Mouse (Mus musculus): ENCODE data around the gene Asb13. TPM values are rescaled to one million over a fixed set of nuclear protein-coding genes. Genes with fewer than 3 reads are reported as not detected.
A peak's percentile ranks its signal among the peaks of the same experiment; 100 is the strongest.

The Asb13 gene
- polyA plus RNA-seq (2012; rRNA removed) = 39.4 and 41.2 TPM in 2 replicates

DNA sequence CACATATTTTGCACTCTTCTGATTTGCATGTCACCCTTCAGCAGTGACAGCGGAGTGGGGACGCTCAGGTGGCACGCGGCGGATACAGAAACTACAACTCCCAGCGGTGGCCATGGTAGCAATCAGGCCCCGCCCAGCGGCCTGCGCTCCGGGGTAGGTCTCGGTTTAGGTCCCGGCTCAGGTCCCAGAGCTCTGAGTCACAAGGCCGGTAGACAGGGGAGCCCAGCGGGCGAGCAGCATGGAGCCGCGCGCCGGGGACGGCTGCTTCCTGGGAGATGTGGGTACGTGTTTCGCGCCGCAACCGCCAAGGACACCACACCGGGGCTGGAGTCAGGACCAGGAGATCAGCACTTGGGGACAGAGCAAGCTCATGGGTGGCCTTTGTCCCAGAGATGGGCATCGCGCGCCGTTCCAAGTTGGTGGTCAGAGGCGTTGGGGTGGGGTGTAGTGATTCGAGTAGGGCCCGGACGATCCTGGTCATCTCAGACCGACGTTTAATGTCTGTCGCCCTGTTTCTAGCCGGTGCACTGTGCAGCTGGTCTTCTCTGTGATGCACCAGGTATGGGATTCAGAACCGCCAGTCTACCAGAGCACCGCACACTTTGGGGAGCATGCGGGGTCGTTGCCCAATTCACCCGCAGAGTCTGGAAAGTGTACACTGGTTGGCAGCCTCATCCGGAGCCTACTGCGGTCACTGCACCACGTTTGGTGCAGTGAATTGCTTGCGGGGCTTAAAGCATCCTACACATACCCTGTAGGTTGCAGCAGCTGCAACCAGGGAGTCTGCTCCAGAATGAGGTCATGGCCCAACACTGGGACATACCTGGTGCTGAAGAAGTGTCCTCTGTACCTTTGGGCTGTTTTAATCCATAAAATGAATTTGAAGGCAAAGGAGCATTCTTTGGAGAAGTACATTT is at the start of gene Asb13:
Gene Asb13 (plus strand): TSS at position 138 of the 917 bp plus-strand sequence.
- peak within 1 kb of the TSS; percentile 97 for H3K4me3 ChIP-seq (ENCODE audit: insufficient read depth, low read length)
- TF ChIP-seq POLR2A (IDR thresholded peaks at IDR 0.05; ENCODE audit: extremely low read depth, insufficient read depth, low read length) (peak; percentile 64), CTCF (IDR thresholded peaks at IDR 0.05; ENCODE audit: extremely low read depth, insufficient read depth, low read length) (no peak)

GRCm38 (mm10) chr13:3590789-3591188 is 43.0 kb upstream of the Asb13 start:
- no peaks in the 10 kb centered on the region for H3K4me1 ChIP-seq (ENCODE audit: control insufficient read depth, insufficient read depth, low read length)
- TF ChIP-seq POLR2A (IDR thresholded peaks at IDR 0.05; ENCODE audit: extremely low read depth, insufficient read depth, low read length) (no peak), CTCF (IDR thresholded peaks at IDR 0.05; ENCODE audit: extremely low read depth, insufficient read depth, low read length) (peak; percentile 34; the same call in 1 of the 2 replicates)
- no peak overlapping the region for H3K4me3 ChIP-seq (ENCODE audit: insufficient read depth, low read length)
- H3K27ac ChIP-seq (ENCODE audit: insufficient read depth, low read length) = no peak overlapping the region

More for the DNA sequence above, at the start of gene Asb13:
- no peaks in the 10 kb centered on the region; the same call in 1 of the 2 replicates for H3K4me1 ChIP-seq (ENCODE audit: control insufficient read depth, insufficient read depth, low read length)
- peak within 1 kb of the TSS; percentile 68 for H3K27ac ChIP-seq (ENCODE audit: insufficient read depth, low read length)

DNA sequence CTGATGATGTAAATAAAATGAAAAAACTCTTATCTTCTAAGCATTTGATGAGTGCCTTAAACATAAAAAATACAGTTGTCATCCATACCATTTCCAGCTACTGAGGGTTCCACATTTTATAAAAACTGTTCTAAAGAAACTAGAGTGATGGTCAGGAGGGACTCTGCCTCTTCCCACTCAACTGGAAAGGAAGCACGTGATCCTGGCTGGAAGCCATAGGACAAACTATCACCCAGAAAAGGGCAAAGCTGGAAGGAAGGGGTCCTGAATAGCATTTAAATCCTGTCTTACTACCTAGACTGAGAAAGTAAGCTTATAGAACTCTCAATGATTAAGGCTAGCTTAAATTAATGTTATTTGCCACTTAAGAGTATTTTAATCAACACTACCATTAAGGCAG is 39.5 kb upstream of the Asb13 start:
- no peak overlapping the region for H3K27ac ChIP-seq (ENCODE audit: insufficient read depth, low read length)
- no peak overlapping the region for H3K4me3 ChIP-seq (ENCODE audit: insufficient read depth, low read length)
- TF ChIP-seq CTCF (IDR thresholded peaks at IDR 0.05; ENCODE audit: extremely low read depth, insufficient read depth, low read length) (no peak), POLR2A (IDR thresholded peaks at IDR 0.05; ENCODE audit: extremely low read depth, insufficient read depth, low read length) (no peak)
- no peaks in the 10 kb centered on the region for H3K4me1 ChIP-seq (ENCODE audit: control insufficient read depth, insufficient read depth, low read length)

DNA sequence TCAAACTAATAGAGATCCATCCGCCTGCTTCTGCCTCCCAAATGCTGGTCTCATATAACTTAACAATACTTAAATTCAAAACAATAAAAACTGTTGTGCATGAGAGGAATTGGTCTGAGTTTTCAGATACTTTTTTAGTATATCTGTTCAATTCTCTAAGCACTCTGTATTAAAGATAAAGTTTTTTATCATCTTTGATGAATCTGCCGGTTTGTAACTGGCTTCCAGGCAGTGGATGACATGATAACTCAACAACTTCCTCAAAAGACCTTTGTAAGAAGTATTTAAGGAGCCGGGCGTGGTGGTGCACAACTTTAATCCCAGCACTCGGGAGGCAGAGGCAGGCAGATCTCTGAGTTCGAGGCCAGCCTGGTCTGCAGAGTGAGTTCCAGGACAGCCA is 37.6 kb upstream of the Asb13 start:
- Histone ChIP-seq H3K4me3 (ENCODE audit: insufficient read depth, low read length) (no peak overlapping the region), H3K27ac (ENCODE audit: insufficient read depth, low read length) (no peak overlapping the region), H3K4me1 (ENCODE audit: control insufficient read depth, insufficient read depth, low read length) (no peaks in the 10 kb centered on the region)
- TF ChIP-seq CTCF (IDR thresholded peaks at IDR 0.05; ENCODE audit: extremely low read depth, insufficient read depth, low read length) (no peak), POLR2A (IDR thresholded peaks at IDR 0.05; ENCODE audit: extremely low read depth, insufficient read depth, low read length) (no peak)

GRCm38 (mm10) chr13:3609780-3610117 is 24.1 kb upstream of the Asb13 start:
- Histone ChIP-seq H3K27ac (ENCODE audit: insufficient read depth, low read length) (no peak overlapping the region), H3K4me3 (ENCODE audit: insufficient read depth, low read length) (peak overlapping the region; percentile 67), H3K4me1 (ENCODE audit: control insufficient read depth, insufficient read depth, low read length) (peaks cover 1% of the 10 kb centered on the region; the same call in 1 of the 2 replicates)
- TF ChIP-seq CTCF (IDR thresholded peaks at IDR 0.05; ENCODE audit: extremely low read depth, insufficient read depth, low read length) = no peak
- TF ChIP-seq POLR2A (IDR thresholded peaks at IDR 0.05; ENCODE audit: extremely low read depth, insufficient read depth, low read length) = no peak

DNA sequence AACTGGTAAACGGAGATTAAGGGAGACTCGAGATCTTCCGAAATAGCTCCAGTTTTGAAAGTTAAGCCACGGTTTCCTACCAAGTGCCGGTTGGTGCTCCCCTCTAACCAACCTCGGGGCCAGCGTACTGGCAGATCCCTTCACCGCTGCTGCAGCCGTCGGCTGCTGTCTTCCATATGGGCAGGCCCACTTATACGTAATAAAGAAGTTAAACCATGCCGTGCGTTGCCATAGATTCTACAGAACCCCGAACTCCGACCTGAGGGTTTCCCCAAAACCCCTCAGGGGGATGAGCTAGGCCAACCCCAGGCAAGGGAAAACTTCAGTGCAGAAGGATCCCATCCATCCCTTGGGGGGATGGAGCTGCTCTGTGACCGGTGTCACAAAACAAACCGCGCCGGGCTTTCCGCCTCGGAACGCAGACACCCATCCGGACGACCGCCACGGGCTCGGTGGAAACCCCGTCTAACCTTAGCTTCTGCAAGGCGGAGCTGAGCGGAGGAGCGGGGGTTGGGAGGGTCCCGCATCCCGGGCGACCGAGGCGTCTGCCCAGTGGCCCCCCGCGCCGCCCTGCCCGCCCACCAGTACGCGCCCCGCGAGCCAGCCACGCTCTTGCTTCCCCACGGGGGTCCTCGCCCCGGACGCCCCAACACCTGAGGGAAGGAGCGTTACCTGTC is 23.6 kb upstream of the Asb13 start:
- Histone ChIP-seq H3K4me1 (ENCODE audit: control insufficient read depth, insufficient read depth, low read length) (peaks cover 1% of the 10 kb centered on the region; the same call in 1 of the 2 replicates), H3K4me3 (ENCODE audit: insufficient read depth, low read length) (peak overlapping the region; percentile 67), H3K27ac (ENCODE audit: insufficient read depth, low read length) (peak overlapping the region; percentile 64)
- no peak for TF ChIP-seq CTCF (IDR thresholded peaks at IDR 0.05; ENCODE audit: extremely low read depth, insufficient read depth, low read length)
- no peak for TF ChIP-seq POLR2A (IDR thresholded peaks at IDR 0.05; ENCODE audit: extremely low read depth, insufficient read depth, low read length)

- H3K4me1 ChIP-seq (ENCODE audit: control insufficient read depth, insufficient read depth, low read length) = peaks cover 1% of the 10 kb centered on the region; the same call in 1 of the 2 replicates
- H3K27ac ChIP-seq (ENCODE audit: insufficient read depth, low read length) = peak within 1 kb of the TSS; percentile 64
- TF ChIP-seq CTCF (IDR thresholded peaks at IDR 0.05; ENCODE audit: extremely low read depth, insufficient read depth, low read length) = no peak
- TF ChIP-seq POLR2A (IDR thresholded peaks at IDR 0.05; ENCODE audit: extremely low read depth, insufficient read depth, low read length) = peak; percentile 86
- peak within 1 kb of the TSS; percentile 67 for H3K4me3 ChIP-seq (ENCODE audit: insufficient read depth, low read length)
Observed at GRCm38 (mm10) chr13:3610795-3611438, 22.9 kb upstream of the Asb13 start, which contains the start of gene Fam208b. TSS of gene Fam208b (minus strand) at chr13:3611108.

DNA sequence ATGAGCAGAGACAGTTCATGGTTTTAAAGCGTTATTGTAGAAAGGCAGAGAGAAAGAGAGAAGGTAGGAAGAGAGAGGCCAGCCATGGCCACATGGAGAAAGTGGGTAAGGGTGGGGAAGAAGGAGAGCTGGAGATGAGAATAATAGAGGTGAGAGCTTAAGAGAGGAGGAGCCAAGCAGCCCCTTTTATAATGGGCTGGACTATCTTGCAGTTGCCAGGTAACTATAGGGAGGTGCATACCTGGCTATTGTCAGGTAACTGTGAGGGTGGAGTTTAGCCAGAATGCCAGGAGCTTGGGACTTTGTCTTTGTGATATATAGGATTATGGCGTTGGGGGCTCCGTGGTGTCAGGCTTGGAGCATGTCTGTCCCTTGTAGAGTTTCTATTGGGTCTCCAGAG is 6.7 kb upstream of the Asb13 start:
- H3K4me3 ChIP-seq (ENCODE audit: insufficient read depth, low read length) = no peak overlapping the region
- TF ChIP-seq POLR2A (IDR thresholded peaks at IDR 0.05; ENCODE audit: extremely low read depth, insufficient read depth, low read length) (no peak), CTCF (IDR thresholded peaks at IDR 0.05; ENCODE audit: extremely low read depth, insufficient read depth, low read length) (no peak)
- no peak overlapping the region for H3K27ac ChIP-seq (ENCODE audit: insufficient read depth, low read length)
- no peaks in the 10 kb centered on the region for H3K4me1 ChIP-seq (ENCODE audit: control insufficient read depth, insufficient read depth, low read length)

- Histone ChIP-seq H3K4me3 (ENCODE audit: insufficient read depth, low read length) (no peak overlapping the region), H3K4me1 (ENCODE audit: control insufficient read depth, insufficient read depth, low read length) (no peaks in the 10 kb centered on the region; the same call in 1 of the 2 replicates), H3K27ac (ENCODE audit: insufficient read depth, low read length) (no peak overlapping the region)
- TF ChIP-seq CTCF (IDR thresholded peaks at IDR 0.05; ENCODE audit: extremely low read depth, insufficient read depth, low read length) (no peak), POLR2A (IDR thresholded peaks at IDR 0.05; ENCODE audit: extremely low read depth, insufficient read depth, low read length) (no peak)
Observed at GRCm38 (mm10) chr13:3628102-3628501, 5.7 kb upstream of the Asb13 start.
